Mouse (Mus musculus) 3134 (cell line): ENCODE data around the gene Polr2h.
"Not testable (repeated sequence)": the region's sequence is repeated elsewhere in the genome, so short reads cannot be mapped to it uniquely, and the experiment has no call there.

Source experiments
- DNase-seq: peaks from one replicate; pipeline ENCODE4 v3.0.0-alpha.2; 2011; ENCODE audit warnings: low spot score; ENCODE audit not compliant: insufficient read length; ENCODE audit errors: extremely low read depth

The Polr2h gene

DNA sequence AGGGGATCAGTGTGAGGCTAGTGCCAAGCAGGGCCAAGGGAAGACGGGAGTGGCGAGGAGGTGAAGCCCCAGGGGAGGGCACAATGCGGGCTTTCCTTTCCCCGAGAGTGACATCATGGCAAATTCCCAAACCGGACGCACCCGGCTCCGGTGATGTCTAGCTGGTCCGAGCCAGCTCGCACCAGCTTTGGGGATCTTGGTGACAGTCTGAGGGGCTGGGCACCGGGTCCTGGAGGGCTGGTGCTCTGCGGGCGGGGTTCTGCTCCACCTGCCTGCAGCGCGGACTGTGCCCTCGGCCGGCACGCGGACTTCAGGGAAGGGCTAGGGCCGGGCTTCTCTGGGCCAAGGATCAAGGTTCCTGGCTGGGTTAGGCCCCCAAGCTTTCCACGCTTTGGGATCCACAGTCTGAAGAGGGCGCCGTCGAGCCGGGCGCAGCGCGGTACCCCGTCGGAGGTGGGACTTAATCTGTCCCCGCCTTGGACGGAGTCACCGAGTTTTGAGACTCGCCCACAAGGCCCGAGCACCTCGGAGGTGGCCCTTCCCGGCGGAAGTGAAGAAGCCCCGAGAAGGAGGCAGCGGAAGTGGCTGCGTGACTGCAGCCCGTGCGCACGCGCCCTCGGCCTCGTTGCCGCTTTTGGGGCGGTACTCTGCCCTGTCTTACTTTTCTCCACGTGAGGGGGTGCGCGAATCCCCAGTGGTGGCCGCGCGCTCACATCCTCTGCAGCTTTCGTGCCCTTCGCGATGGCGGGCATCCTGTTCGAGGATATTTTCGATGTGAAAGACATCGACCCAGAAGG lies at the start of gene Polr2h, which contains the start of gene Clcn2:
Polr2h (plus strand) TSS at position 485 of the 797 bp plus-strand sequence.
Clcn2 (minus strand) TSS at position 566 of the 797 bp plus-strand sequence.
- peak; percentile 100 for DNase-seq

DNA sequence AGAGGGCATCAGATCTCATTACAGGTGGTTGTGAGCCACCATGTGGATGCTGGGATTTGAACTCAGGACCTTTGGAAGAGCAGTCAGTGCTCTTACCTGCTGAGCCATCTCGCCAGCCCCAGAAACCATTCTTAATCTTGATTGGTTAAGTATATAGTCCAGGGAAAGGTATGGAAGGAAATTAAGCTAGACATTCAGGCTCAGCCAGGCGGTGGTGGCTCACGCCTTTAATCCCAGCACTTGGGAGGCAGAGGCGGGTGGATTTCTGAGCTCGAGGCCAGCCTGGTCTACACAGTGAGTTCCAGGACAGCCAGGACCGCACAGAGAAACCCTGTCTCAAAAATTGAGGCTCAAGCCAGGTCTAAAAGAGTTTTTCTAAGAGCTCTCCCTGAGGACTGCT lies 49.5 kb upstream of the Polr2h start, which contains the start of gene Eif4g1:
Eif4g1 (plus strand) TSS at position 301 of the 400 bp plus-strand sequence.
- DNase-seq, result not testable (repeated sequence)

DNA sequence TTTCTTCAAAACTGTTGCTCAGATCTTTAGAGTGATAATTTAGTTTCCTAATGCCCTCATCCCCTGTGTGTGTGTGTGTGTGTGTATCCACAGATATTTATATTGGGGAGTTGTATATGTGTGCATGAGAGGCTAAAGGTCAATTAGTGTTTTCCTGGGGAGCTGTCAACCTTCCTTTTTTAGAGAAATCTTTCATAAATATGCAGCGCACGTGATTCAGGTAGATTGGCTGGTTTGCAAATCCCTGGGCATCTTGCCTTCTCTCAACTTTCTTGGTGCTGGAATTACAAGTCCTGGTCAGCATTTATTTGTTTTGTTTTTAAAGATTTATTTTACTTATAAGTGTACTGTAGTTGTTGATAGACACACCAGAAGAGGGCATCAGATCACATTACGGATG lies 47.2 kb upstream of the Polr2h start:
- no peak for DNase-seq

DNA sequence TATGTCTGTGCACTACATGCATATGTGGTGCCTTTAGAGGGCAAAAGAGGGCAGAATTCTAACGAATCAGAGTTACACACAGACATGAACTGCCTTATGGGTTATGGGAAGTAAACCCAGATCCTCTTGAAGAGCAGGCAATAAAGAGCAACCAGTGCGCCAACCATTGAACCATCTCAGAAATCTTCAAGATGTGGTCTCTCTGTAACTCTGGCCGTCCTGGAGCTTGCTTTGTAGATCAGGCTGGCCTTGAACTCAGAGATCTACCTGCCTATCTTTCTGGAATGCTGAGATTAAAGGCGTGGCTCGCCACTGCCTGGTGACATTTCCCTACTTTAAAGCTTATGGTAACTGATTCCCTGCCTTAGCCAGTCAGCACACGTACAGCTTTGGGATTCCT lies 45.6 kb upstream of the Polr2h start:
- DNase-seq, result peak; percentile 40

DNA sequence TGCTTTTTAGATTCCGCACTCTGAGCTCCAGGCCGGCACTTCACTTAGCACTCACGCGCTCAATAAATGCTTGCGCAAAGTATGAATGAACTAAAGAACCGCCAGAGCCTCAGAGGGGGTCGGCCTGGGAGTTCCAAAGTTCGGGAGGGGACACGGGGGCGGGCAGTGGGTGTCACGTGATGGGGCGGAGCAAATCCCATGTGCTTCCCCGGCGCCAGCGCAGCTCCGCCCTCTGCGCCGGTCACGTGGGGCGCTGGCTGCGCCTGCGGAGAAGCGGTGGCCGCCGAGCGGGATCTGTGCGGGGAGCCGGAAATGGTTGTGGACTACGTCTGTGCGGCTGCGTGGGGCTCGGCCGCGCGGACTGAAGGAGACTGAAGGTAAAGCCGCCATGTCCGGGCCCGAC lies 45.0 kb upstream of the Polr2h start:
- DNase-seq, result peak; percentile 99

DNA sequence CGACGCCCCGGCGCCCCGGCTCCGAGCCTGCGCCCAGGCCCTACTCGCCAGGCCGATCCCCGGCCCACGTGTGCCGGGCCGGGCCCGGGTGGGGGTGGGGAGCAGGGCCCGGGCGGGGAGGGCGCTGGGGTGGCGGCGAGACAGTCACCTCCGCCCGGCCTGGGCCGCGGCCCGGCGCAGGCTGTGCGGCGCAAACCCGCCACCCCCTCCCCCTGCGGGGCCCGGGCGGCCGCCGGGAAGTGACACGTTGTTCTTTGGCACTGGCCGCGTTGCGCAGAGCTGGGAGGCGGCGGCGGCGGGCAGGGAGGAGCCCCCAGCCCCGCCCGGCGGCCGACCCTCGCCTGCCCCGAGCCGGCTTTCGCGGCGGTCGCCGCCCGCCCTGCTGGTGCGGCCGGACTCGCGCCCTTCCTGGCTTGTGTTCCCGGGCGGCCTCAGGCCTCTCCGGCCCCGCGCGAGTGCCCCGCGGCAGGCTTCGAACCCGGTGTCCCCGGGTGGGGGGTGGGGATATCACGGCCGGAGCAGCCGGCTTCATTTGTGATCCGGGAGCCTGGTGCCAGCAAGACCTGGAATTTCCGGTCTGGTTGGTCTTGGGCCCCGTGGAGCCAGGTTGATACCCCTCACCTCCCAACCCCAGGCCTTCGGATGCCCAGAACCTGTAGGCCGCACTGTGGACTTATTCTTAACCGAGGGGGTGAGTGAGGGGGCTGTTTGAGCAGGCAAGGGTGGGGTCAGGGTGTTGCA lies 44.3 kb upstream of the Polr2h start:
- peak; percentile 65 for DNase-seq

DNA sequence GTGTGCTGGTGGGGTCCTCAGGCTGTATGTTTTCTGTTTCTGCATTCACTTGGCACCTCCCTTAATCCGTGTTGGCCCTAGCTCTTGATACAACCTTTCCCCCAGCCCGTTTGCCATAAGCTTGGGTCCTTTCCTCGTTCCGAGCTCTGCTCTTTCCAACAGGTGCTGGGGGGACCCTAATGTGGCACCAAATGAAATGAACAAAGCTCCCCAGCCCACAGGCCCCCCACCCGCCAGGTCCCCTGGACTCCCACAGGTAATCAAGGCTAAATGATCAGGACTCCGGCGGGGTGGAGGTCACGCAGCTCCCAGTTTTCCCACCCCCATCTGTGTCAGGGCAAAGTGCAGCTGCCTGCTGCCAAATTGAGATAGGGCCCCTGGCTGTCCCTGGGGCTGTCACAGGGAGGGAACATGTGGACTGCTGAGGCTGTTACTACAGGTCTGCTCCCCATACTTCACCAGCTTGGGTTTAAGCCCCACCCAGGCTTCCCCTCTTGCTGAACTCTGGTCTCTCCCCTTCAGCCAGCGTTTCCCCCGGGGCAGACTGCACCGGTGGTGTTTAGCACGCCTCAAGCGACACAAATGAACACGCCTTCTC lies 43.7 kb upstream of the Polr2h start:
- DNase-seq, result peak; percentile 44

DNA sequence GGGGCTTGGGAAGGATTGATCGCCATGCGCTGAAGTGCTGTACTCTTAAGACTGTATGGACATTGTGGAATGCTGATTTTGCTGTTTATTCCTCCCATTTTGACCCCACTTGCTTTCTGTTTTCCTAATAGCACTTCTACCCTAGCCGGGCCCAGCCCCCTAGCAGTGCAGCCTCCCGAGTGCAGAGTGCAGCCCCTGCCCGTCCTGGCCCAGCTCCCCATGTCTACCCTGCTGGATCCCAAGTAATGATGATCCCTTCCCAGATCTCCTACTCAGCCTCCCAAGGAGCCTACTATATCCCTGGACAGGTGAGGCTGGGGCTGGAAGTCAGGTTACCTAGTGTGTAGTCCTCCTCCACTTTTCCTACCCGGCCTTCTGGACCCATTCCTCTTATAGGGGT lies 42.3 kb upstream of the Polr2h start:
- DNase-seq, result no peak

DNA sequence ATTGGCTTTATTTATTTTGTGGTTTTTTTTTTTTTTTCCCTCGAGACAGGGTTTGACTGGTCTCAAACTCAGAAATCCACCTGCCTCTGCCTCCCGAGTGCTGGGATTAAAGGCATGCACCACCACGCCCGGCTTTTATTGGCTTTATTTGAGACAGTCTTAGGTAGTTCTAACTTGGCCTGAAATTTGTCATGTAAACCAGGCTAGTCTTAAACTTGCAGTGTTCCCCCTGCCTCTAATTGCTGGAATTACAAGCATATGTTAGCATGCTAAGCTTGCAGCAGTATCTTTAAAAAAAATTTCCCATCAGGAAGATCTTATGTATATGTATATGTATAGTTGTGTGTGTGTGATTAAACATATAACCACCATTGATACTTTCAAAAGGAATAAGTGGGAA lies 40.8 kb upstream of the Polr2h start:
- DNase-seq, result no peak

DNA sequence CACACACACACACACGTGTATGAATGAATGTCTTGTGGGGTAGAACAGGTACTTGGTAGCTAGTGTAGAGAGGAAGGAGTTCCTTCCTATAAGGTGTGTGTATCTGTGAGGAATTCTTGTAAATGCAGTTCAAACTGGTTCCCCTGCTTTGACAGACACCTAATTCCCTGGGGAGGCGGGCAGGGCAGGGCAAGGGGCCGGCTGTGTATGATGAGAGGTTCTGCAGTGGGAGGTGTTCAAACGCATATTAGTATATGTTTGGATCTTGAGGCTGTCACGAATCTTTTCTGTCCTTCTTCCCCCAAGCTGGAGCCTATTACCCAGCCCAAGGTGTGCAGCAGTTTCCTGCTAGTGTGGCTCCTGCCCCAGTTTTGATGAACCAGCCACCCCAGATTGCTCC lies 40.1 kb upstream of the Polr2h start:
- no peak for DNase-seq

DNA sequence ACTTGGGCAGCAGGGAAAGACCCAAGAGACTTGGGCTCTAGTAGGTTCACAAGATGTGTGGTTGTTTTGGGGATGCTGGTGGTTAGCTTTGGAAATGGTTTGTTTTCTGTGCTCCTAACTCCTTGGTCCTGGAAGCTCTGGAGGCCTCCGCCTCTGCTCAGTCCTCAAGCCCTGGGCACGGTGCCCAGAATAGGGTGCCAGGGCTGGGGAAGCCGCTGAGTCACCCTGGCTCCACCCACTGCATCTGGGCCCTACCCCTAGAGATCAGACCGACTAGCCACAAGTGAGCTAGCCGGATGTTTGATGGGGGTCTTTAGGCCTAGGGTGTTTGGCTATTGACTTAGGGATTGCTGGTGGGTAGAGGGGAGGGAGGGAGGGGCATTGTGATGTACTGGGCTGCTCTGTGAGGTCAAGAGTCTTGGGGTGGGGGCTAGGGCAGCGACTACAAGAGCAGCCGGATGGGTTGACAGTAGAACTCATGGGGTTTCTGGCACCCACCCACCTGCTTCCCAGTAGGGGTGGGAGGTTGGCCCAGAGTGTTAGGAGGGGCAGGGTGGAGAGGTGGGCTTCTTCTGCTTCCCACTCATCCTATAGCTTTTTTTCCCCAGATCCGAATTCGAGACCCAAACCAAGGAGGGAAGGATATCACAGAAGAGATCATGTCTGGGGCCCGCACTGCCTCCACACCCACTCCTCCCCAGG lies 39.3 kb upstream of the Polr2h start:
- peak; percentile 94 for DNase-seq

DNA sequence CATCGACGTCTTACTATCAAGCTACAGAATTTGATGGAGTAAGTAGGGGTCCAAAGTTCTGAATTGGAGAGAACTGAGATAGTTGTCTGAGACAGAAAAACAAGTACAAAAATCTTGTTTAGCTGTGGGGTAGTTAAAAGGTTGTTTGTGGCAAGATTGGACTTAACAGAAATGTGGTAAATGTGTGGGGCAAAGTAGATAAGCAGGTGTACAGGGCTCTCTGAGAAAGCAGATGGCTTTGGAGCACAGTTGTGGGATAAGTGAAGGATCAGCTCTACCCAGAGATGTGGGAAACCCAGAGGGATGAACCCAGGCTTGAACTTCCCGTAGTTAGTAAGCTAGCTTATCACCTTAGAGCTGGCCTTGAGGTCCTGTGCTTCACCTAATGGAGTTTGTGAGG lies 26.7 kb upstream of the Polr2h start:
- no peak for DNase-seq

DNA sequence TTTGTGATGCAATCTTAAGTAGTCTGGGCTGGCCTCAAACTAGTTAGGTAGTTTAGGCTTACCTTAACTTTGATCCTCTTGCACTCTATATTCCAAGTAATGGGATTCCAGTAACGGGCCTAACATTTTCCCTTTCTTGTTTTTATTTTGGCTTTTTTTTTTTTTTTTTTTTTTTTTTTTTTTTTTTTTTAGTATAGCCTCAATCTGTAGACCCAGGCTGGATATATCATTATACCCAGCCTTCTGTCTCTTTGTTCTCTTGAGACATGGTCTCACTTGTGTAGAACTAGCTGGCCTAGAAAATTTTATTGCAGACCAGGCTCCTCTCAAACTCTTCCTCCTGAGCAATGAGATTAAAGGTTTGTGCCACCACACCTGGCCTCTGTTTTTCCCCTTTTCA lies 25.8 kb upstream of the Polr2h start:
- no peak for DNase-seq

DNA sequence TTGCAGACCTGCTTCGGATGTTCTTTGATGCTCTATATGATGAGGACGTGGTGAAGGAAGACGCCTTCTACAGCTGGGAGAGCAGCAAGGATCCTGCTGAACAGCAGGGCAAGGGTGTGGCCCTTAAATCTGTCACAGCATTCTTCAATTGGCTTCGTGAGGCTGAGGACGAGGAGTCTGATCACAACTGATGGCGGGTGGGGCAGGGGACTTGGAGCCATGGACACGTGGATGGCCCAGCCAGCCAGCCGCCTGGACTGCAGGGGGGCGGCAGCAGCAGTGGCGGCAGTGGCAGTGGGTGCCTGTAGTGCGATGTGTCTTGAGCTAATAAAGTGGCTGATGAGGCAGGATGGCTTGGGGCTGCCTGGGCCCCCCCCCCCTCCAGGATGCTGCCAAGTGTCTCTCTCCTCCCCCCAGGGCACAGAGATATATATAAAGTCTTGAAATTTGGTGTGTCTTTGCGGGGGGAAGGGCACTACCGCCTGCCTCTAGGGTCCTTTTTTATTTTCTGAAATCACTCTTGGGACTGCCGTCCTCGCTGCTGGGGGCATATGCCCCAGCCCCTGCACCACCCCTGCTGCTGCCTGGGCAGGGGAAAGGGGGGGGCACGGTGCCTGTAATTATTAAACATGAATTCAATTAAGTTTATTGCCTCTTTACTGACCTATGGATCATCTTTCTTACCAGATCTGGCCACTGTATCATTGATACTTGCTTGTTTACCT lies 25.1 kb upstream of the Polr2h start:
- DNase-seq, result no peak

DNA sequence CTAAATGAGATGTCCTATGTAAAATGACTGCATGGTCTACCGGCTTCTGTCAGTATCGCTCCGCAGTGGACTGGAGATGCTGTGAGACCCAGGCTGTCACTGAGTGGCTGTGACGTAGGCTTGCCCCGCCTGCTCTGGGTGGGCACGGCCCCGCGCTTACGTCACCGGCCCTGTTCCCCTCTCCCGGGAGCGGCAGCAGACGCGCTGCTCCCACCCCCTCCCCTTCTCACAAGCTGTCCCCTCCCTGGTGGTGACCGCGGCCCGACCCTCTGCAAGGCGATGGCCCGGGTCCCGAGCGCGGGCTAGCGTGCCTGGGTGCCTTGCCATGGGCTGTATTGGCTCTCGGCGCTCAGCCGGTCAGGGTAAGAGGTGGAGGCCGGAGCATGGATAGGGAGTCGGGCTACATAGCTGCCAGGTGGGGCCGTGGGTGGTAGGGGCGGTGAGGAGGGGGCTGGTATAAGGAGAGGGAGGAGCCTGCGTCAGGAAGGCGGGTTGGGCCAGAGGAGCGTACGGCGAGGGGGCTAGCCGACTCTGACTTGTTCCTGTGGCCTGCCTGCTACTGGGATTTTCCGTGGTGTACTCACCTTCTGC lies 24.3 kb upstream of the Polr2h start, which contains the start of gene Fam131a:
Fam131a (plus strand) TSS at position 131 of the 591 bp plus-strand sequence.
- DNase-seq, result peak; percentile 56

DNA sequence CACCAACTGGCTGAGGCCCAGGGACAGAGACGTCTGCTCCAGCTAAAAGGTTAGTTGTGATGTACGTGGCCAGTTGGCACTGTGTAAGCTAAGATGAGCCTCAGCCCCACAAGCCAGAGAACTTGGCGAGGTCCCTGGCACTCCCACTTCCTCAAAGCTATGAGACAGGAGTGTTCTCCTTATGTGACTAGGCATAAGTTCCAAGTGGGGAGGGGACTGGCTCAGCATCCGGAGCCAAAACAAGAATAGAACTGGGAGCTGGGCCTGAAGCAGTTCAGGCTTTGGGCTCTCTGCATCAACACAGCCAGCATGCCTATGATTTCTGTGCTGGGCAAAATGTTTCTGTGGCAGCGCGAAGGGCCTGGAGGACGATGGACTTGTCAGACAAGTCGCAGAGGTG lies 22.7 kb upstream of the Polr2h start:
- no peak for DNase-seq

DNA sequence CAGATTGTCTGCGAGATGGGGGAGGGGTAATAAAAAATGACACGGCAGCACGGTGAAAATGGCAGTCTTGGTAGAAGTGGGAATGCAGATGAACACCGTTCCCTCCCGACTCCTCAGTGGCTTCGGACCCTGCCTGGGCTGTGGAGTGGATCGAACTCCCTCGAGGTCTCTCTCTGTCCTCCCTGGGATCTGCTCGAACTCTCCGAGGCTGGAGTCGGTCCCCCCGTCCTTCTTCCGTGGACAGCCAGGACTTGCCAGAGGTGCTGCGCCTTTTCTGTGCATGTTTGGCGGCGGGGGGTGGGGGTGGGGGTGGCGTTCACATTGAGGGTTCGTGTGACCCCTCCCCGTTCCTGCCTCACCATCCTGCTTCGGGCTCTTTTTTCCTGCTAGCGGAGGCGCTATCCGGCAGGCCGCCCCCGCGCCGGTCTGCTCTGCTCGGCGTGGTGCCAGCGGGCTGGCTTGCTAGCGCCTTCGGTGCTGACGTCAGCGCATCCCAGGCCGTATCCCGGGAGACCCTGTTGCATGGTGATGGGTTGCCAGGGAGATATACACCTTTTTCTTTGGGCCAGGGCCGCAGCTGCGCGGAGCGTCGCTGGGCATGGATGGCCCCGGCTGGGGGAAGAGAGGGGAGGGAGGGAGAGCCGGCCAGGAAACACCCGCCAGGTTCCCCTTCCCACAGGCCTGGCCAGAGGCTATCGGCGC lies 21.7 kb upstream of the Polr2h start:
- DNase-seq, result no peak

DNA sequence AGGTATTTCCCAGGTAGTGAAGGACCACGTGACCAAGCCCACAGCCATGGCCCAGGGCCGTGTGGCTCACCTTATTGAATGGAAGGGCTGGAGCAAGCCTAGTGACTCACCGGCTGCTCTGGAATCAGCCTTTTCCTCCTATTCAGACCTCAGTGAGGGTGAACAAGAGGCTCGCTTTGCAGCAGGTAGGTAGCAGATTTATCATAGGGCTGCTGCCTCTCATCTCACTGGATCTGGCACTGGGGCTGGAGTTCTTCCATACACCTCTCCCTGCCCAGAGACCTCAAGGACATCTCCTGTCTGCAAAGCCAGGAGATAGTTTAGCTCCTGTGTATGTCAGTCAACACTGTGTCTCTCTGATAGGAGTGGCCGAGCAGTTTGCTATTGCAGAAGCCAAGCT lies 18.2 kb upstream of the Polr2h start:
- DNase-seq, result no peak

DNA sequence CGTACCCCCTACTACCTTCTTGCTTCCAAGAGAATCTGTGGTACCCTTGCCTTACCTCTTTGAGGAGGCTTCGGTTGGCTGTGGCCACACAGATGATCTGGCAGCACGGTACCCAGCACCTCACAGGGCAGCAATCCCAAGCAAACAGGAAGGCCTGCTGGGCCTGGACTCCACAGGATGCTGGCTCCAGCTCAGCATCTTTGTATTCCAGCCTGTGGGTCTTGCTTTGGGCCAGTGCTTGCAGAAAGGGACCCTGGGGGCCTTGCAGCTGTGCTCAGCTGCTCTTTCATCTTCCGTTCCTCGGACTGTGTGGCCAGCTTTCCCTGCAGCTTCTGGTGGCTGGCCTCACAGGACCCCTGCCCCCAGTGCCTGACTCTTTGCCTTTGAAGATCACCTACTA lies 17.4 kb upstream of the Polr2h start:
- no peak for DNase-seq
